Mouse (Mus musculus) testis, postnatal 10 days (tissue): ENCODE data around the gene N4bp1.

Source experiments
- DNase-seq: peaks from one replicate; pipeline ENCODE4 v3.0.0; 2021; ENCODE audit warnings: low spot score

Gene N4bp1

GRCm38 (mm10) chr8:86895390-86895789 is 10.3 kb upstream of the N4bp1 start:
- DNase-seq, result no peak

GRCm38 (mm10) chr8:86894194-86894761 is 9.2 kb upstream of the N4bp1 start:
- no peak for DNase-seq

DNA sequence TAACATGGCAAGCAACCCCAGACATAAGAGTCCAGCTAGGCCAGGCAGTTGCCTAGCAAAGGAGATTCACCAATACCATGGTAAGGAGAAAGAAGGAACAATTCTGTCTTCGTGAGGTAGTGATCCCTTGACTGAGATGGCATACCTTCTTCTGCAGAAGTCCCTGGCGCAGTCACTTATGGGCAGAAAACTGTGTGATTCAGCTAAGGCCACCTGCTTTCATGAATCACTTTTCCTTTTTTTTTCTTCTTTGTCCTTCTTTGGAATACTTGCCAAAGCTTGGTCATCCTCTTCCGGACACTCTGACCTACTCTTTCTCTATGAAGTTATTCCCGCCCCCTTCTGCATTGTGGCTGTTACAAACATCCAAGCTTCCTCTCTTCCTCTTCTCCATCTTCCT is 8.5 kb upstream of the N4bp1 start:
- DNase-seq, result no peak

DNA sequence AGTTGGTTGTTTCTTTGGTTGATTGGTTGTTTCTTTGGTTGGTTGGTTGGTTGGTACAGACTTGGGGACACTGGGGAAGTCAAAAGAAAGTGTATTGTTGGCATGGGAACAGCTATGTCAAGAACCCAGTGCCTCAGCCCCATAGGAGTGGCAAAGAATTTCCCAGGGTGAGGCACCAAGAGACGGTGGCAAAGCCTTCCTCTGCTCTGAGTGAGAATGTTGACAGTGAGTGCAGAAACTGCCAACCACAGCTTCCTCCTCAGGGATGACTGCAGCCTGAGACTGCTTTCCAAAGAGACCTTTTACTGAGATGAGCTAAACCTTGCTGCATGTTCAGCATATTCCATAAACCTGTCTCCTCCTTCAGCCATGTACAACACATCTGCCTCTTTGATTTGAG is 6.5 kb upstream of the N4bp1 start:
- DNase-seq, result no peak

GRCm38 (mm10) chr8:86888058-86888939 is 3.2 kb upstream of the N4bp1 start:
- DNase-seq, result no peak

DNA sequence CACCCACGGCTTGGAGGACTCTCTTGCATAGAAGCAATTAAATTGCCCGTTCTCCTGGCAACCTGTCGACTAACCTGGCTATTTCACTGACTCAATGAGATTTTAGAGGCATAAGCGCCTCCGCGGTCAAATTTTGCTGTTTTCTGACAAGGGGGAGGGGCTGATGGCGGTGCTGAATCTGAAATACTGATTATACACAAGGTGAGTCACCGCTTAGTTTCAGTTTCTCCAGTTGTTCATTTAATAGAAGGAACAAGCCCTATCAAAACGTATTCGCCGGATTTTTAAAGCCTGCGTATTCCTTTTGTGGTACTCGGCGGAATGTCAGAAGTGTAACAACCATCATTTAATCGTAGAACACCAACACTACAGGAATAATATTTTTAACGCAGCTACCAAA is 991 bp downstream of the N4bp1 start:
- DNase-seq, result no peak

DNA sequence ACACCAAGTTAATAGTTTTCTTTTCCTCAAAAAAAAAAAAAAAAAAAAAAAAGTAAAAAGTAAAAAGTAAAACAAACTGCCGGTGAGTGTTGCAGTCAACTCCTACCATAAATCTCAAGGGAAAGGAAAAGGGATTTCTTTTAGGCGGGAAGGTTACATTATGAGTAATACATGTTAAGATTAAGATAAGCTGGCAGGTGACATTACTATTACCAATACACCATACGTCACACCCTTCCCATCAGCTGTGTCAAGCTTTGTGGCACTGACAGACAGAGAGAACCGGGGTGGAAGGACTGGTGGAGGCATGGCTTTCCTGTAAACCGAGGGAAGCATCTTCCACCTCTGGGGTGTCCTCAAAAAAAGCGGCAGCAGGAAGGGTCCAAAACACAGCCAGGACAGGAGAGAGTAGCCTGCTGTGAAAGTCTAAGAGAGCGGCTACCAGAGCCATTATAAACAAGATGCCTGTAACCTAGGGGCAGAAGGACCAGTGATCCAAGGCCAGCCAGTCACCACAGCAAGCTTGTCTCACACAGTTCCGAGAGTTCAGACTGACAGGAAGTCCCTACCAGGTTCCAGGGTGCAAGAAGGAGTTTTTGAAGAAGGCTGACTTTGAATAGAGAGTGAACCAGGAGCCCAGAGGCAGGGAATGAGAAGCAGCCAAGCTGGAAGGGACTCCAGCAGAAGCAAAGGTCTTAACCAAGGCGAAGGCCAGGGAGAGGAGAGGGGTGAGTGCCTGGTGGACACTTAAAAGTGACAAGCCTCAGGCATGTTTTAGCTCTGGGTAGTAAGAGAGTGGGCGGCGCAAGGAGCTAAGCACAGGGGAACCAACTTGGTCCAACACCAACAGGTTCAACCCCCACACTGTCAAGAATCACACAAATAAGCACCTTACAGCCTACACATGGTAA is 2.2 kb downstream of the N4bp1 start:
- DNase-seq, result no peak

GRCm38 (mm10) chr8:86881951-86882350 is 3.1 kb downstream of the N4bp1 start:
- no peak for DNase-seq

- DNase-seq, result no peak
Observed at GRCm38 (mm10) chr8:86881068-86881609, 3.9 kb downstream of the N4bp1 start.

- no peak for DNase-seq
Observed at GRCm38 (mm10) chr8:86876831-86877230, 8.2 kb downstream of the N4bp1 start.

DNA sequence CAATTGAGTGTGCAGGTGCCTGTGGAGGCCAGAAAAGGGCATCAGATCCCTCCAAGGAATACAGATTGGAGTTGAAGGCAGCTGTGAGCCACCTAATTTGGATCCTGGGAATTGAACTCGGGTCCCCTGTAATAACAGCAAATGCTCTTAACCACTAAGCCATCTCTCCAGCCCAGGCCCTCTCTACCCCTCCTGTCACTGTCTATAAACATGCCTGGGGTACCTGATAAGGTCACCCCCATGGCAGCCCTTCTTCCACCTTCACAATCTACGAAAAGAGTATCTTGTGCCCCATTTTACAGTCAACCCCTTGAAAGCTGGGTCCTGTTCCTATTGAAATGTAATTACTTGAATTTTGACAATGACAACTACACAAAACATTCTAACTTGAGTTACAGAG is 11.0 kb downstream of the N4bp1 start:
- DNase-seq, result no peak

- no peak for DNase-seq
Observed at GRCm38 (mm10) chr8:86873151-86873550, 11.9 kb downstream of the N4bp1 start.

GRCm38 (mm10) chr8:86872097-86872815 is 12.8 kb downstream of the N4bp1 start:
- no peak for DNase-seq

- no peak for DNase-seq
Observed at GRCm38 (mm10) chr8:86871421-86871820, 13.6 kb downstream of the N4bp1 start.

DNA sequence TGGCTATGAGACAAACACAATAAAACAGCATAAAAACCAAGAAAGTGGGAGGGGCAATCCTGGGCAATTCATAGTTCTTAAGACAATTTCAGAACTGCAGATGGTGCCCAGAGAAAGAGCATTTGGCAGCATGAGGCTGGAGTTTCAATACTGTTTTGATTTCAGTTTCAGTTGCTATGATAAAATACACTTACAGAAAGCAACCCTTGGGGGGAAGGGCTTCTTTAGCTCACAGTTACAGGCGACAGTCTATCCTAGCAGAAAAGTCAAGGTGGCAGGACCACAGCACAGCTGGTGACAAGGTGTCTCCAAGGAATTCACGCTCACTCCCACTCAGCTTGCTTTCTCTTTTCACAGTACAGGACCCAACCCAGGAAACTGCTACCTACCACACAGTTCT is 14.3 kb downstream of the N4bp1 start:
- DNase-seq, result no peak

GRCm38 (mm10) chr8:86868041-86868440 is 17.0 kb downstream of the N4bp1 start:
- no peak for DNase-seq

DNA sequence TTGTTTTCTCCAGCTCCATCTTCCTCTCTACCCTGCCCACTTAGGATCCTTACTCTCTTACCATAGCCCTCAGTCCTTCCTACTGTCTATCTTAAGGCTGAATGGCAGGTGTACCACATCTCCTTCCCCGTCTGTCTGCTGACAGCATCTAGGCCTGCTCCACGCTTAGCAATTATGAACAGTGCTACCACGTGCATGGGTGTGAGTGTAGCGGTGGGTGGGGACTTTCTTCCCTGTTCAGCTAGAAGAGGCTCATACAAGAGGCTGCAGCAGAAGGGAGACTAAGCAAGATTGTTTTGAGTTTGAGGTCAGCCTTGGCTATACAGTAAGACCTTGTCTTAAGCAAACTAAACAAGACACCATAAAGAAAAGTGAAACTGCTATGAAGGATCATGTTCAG is 20.3 kb downstream of the N4bp1 start:
- no peak for DNase-seq

GRCm38 (mm10) chr8:86862837-86863236 is 22.2 kb downstream of the N4bp1 start:
- no peak for DNase-seq

GRCm38 (mm10) chr8:86862155-86862816 is 22.8 kb downstream of the N4bp1 start:
- no peak for DNase-seq

DNA sequence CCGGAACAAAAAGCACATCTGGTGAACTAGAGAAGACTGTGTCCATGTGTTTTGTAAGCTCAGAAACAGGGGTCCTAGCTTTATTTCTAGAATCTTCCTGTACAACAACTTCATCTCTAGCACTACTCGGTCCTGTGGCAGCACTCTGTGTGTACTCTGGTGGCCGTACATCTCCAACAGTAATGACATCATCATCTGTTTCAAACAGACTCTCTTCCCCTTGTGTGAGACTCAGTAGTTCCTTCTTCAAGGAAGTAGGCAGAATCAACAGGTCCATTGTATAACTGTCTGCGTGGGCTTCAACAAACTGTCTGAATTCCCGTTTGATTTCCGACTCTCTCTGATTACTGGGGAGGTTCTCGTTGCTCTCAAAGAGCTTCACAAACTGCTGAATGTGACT is 23.5 kb downstream of the N4bp1 start:
- DNase-seq, result no peak

DNA sequence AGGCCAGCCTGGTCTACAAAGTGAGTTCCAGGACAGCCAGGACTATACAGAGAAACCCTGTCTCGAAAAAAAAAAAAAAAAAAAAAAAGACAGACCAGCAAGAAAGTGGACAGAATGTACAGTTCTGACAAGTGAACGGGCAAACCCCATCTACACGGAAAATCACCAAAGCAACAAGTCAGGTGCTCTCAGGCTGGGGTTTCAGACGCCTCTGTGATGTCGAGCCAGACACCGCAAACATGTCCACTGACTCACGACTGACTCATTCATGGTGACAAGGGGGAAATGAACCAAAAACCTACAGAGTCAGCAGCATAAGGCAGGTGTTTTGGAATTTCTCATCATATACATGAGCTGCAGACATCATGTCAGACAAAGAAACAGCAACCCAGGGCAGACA is 28.8 kb downstream of the N4bp1 start:
- no peak for DNase-seq
